Mouse (Mus musculus): Measurements from ENCODE around the gene Ppp1r15b. TPM values are rescaled to one million over a fixed set of nuclear protein-coding genes. Genes with fewer than 3 reads are reported as not detected.

Ppp1r15b gene
- total RNA-seq (2021): 84.9 and 95.0 TPM in 2 replicates
- long read RNA-seq, experiment 1, full-length matches to known transcripts: 15 of 28 reads
- long read RNA-seq, experiment 1, partial matches to known transcripts: 13 of 28 reads
- long read RNA-seq, experiment 1, other reads (novel, unspliced or antisense): 0 of 28 reads
- long read RNA-seq, experiment 2, full-length matches to known transcripts: 23 of 44 reads
- long read RNA-seq, experiment 2, partial matches to known transcripts: 4 of 44 reads
- long read RNA-seq, experiment 2, other reads (novel, unspliced or antisense): 17 of 44 reads

DNA sequence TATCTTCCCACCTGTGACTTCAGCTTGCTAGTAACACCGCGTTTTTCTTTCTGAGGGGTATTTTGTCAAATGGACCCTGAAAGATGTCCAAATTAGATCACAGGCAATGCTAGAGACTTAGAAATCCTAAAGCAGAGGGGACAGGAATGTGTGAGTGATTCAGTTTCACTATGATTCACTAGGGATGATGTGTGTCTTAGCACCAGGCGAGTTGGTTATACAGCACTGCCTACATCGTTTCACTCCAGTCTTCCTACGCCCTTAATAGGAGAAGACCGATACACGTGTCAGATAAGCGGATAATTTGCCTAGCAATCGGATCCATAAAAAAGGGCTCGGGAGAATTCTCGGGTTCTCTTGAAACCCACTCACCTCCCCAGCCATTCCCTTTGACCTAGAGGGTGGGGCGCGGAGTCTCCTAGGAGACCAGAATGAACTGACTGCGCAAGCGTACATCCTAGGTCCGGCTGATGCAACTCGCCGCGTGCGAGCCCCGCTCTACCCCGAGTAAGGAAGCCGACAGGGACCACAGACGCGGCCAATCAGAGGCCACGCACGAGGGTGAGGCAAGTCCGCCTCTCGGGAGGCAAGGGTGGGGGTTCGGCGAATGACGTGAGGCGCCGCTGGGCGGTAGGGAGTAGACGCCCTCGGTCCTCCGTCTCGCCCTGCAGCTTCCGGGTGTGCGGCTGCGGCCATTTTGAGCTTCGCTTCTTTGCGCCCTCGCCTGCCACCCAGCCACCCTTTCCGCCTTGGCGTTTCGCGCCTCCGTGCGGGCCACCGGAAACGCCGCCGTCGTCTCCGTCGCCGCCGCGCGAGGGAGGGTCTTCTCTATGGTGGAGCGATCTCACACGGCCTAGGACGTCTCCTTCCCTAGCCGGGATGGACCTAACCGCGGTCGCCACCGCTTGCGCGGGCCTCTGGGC, at the start of gene Ppp1r15b:
Gene Ppp1r15b (plus strand): TSS at position 506 of the 923 bp plus-strand sequence.
- DNase-seq: peak; percentile 100

DNA sequence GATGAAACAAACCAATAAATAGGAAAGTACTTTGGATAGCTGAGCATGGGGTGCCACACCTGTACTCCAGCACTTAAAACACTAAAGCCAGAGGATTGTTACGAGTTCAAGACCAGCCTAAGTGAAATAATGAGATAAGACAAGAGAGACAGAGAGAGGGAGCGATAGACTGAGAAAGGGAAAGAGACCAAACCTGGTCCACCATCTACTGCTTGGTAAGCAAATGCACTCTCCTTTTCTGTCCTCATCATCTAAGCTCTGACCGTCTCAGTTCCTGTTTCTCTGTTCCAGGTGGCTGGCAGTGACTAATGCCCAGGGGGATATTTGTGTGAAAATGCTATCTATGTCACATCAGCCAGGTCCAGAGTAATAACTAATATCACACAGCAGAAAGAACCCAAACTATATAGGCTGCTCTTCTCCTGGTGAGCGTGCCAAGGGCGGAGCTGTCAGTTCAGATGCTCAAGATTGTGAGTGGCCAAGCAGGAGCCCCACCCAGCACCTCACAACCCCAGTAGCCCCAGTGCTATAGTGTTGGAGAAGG, 47.9 kb upstream of the Ppp1r15b start:
- no peak for DNase-seq

DNA sequence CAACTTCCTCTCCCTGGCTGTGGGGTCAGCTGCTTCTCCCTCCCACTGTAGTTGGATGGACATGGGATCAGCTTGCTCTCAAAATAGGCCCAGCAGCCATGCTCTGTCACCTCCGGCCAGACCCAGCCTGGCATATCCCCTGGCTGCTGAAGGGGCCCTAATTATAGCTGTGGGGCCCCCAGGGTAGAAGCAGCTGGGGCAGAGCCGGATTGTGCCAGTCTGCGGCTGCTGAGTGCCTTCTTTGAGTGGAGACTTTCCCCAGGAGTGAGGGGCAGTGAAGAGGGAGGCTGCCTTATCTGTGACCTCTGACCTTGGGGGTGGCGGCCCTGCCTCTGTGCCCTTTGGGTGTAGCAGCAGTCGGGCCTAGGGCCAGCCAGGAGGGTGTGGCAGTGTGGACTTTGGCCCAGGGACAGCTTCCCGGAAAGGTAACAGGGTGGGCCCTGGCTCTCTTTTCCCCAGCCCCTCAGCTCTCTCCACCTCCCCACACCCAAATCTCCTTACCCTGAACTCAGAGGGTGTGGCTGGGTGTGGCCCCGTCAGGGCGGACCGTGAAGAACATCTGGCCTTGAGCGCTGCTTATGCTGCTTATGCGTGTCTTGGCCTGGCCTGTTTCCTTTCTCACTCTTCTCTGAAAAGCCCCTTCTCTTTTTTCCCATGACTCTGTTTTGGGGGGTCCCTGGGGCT, 46.9 kb upstream of the Ppp1r15b start:
- no peak for DNase-seq

DNA sequence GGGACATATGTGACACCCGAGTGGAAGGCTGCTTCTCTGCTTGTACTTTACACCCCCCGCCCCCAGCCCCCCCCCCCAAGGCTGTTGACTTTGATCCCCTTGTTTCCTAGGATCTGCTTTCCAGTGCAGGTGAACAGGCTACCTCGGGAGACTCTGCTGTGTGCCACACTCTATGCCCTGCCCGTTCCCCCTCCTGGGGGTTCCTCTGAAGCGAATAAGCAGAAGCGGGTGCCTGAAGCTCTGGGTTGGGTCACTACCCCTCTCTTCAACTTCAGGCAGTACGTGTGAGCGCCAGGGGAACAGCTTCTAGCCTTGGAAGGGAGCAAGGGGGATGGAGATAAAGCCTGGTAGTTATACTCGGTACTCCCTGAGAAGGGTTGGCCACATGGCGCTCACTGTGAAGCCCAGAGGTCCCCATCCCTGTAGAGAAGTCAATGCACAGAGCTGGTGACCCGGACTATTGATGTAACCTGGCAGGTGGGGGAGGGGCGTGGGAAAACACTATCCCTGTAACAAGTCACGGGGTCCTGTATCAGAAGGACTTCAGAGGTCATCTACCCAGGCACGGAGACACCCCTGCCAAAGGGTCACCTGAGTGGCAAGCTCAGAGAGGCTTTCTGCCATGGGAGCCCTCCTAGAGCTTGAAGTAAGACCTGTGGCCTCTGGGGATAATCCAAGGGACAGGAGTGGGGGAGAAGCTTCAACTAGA, 46.1 kb upstream of the Ppp1r15b start:
- no peak for DNase-seq

DNA sequence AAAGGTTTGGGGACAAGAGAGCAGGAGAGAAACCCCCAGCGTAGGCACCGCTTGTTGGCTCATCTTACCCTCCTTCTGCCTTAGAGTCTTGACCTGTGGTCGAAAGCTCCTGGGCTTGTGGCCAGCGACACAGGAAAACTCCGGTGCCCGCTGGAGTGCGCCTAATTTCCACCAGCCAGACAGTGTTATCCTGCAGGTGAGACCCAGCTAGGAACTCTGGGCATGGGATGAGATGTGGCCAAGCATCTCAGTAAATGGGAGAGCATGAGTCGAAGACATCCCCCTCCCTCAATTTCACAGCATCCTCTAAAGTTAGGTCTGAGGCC, 45.6 kb upstream of the Ppp1r15b start:
- DNase-seq: no peak

DNA sequence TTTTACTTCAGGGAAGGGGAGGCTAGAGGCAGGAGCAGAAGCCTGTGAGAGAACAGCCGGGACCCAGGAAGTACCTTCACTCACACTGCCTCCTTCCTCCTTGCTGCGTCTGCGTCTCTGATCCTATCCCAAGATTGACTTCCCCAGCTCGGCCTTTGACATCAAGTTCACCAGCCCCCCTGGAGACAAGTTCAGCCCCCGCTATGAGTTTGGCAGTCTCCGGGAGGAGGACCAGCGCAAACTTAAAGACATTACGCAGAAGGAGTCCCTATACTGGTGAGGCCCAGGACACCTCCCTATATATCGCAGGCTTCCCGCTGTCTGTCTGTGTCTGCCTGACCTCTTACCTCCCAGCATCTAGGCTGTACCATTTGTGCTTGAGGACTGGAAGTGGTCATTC, 44.1 kb upstream of the Ppp1r15b start:
- no peak for DNase-seq

DNA sequence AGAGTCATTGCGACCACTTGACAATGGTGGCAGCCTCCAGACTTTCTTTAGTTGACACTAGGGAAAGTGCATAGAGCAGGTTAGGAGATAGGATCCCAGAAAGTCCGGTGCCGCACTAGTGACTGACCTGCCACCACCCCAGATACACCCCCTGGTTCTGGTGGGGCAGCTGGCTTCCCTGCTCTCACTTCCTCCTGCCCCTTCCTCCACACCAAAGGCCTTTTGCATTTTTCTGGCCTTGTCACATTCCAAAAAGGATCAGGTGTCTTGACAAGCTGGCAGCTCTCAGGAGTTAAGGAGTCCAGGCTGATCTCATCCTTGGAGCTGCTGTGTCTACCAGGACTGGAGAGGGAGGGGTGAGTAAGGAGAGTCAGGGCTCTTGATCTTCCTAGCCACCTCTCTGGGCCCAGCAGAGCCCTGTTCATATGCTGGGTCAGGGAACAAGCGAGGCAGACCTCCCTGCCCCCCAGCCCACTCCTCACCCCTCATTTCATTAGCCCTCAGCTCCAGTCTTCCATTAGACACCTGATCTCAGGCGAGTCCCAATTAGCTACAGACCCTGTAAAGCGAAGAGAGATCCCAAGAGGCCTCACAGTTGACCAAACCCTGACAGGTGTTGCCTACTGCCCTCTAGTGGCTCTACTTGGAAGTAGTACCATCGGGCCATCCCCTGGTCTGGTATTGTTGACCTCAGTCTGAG, 43.6 kb upstream of the Ppp1r15b start:
- peak; percentile 79 for DNase-seq

DNA sequence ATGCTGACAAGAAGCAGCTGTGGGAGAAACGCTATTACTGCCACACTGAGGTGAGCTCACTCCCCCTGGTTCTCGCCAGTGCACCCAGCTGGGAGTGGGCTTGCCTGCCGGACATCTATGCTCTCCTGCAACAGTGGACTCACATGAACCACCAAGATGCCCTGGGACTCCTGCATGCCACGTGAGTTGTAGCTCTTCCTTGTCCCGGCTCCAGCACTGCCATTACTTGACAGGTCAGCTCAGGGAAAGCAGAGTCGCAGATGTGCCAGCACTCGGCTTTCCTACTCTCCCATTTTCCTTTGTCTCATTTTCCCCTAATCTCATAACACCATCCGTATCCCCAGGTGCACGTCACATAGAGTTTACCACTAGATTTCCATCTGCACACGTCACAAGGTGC, 42.7 kb upstream of the Ppp1r15b start:
- DNase-seq: no peak

DNA sequence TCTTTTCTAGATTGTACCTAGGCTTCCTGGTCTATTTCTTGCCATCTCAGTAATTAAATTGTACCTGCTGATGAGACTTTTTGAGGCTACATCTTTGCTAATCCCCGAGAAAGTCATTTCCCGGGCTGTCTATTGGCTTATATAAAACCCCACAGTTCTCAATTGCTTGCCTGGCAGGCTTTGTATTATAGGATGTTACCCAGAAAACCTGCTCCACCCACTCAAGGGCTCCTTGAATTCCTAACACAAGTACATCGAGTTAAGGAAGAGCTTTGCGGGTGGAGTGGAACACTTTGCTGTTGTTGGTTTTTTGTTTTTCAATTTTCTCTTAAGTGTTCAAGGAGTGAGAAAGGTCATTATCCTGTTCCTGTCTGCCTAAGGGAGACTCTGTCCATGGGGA, 41.5 kb upstream of the Ppp1r15b start:
- no peak for DNase-seq

DNA sequence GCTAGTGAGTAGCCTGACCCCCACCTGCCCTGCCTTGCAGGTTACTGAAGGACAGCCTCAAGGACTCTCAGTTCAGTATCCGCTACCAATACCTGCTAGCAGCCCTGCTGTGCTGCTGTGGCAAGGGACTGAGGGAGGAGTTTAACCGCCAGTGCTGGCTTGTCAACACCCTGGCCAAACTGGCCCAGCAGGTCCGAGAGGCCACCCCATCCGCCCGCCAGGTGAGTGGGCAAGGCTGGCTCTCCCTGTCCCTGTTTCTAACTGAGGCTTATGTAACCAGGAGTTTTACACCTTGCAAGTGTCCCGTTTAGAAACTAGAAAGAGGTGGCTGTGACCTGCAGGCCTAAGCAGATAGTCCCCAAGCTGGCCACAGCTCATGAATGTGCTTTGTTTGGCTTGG, 40.3 kb upstream of the Ppp1r15b start:
- no peak for DNase-seq

DNA sequence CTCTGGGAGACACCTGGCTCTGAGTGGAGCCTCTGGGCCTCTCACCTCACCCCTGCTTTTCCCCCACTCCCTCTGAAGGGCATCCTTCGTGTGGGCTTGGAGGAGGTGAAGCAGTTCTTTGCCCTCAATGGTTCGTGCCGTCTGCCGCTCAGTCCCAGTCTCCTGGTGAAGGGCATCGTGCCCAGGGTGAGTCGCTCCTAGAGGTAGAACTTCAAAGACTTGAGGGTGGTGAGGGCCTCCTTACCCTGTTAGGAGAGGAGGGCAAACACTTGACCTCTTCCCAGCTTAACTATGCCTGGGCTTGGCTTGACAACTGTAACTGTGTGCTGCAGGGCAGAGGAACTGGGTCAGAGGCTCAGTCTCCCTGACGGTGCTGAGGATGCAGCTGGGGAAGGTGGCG, 39.5 kb upstream of the Ppp1r15b start:
- DNase-seq: no peak

DNA sequence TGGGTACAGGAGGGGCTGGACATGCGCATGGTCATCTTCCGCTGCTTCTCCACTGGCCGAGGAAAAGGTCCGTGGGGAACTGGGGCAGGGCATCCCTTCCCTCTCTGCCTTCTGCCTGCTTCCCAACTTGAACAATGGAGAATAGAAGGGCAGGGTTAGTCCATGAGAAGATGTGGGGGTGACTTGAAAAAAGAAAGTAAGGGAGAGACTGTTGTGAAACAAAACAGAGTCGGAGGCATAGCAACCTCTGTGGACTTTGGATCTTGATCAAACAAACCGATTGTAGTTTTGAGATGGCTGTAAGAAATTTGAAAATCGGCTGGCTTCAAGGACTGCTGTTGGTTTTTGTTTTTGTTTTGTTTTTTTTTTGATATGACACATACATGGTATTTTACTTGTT, 37.2 kb upstream of the Ppp1r15b start:
- no peak for DNase-seq

DNA sequence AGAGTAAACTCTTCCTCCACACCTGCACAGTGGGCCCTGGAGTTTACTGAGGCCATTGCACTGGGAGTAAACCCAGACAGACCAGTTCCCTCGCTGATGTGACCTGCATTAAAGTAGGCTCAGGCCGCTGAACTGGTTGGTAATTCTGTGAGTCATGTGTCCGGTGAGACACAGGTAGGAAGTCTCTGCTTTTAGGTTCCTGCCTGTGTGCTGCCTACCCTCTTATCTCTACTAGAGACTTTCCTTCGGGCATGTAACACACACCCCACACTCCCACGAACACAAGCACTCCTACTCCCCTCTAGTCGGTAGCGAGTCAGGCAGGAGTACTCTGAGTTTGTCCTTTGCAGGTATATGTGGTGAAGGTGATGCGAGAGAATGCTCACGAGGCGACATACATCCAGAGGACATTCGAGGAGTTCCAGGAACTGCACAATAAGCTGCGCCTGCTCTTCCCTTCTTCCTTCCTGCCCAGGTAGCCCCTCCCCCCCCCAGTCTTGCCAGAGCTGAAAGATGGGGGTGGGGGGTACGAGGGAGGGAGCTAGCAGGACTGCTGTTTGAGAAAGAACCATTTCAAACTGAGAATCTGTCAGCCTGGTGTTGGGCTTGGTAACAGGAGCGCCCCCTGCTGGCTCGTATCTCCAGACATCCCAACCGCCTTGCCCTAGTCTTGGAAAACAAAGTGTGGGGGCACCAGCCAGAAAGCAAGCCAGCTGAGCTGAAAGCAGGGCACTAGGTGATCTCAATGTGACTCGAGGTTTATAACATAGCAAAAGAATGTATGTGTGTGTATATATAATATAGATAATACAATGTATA, 29.8 kb upstream of the Ppp1r15b start:
- peak; percentile 84 for DNase-seq

DNA sequence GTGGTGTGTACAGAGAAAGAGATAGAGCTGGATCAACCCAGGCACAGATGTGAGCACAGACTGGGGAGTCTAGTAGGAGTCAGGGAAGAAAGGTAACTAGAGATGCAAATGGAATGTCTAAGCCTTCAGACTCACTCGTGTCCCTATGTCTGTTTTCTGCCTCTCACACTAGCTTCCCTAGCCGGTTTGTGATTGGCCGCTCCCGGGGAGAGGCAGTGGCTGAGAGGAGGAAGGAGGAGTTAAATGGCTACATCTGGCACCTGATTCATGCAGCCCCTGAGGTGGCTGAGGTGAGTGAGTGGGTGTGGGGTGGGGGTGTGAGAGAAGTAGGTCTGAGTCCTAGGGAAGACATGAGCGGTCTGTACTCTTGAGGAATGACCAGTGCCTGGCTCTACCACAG, 28.8 kb upstream of the Ppp1r15b start:
- no peak for DNase-seq

DNA sequence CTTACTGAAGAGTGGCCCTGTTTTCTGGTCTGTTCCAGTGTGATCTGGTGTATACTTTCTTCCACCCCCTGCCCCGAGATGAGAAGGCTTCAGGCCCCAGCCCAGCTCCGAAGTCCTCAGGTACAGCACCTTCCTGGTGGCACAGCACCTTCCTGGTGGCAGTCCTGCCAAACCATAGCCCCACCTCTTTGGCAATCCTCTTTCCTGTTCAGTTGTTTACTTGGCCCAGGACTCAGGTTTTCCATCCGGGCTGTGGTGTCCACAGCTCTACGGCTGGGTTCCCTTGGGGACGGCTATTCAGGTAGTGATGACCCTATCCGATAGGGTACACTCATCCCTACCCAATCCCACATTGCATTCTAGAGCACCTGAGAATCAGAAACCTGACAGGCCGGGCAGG, 27.6 kb upstream of the Ppp1r15b start:
- DNase-seq: no peak

DNA sequence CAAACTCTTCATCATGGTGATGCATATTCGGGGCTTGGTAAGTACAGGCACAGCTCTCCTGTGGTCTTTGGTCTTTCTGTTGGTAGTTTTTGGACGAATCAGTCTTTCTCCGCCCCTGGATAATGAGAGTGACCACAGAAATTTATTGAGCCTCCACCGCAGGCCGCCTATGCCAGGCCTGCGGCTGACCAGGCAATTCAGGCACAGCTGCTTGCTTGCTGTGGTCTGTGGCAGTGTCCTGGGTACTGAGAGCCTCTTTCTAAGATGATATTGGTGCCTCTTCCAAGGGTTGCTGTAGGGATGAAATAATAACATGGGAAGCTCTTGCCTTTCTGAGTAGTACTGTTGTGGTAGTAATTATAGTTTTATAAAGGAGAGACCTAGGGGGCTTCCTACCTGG, 27.1 kb upstream of the Ppp1r15b start:
- DNase-seq: no peak

DNA sequence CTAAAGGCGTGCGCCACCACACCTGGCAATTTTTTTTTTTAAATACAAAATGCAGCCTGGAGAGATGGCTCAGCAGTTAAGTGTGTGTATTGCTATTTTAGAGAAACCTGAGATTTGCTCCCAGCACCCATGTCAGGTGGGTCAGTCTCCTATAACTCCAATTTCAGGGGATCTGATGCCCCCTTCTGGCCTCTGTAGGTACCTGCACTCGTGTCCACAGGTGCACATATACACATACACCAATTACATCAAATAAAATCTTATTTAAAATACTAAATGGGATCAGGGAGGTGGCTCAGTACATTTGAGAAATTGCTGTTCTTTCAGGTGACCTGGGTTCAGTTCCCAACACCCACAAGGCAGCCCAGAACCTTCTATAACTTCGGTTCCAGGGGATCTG, 14.8 kb upstream of the Ppp1r15b start:
- DNase-seq: no peak

DNA sequence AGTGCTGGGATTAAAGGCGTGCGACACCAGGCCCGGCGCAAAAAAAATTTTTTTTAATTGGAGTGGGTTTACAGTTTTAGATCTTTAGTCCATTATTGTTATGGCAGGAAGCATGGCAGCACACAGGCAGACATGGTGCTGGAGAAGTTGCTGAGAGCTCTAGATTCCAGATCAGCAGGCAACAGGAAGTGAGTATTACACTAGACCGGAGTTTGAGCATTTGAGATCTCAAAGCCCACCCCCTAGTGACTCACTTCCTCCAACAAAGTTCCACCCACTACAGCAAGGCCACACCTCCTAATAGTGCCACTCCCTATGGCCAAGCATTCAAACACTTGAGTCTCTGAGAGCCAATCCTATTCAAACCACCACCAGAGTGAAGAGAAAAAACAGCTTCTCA, 12.8 kb upstream of the Ppp1r15b start:
- DNase-seq: no peak

DNA sequence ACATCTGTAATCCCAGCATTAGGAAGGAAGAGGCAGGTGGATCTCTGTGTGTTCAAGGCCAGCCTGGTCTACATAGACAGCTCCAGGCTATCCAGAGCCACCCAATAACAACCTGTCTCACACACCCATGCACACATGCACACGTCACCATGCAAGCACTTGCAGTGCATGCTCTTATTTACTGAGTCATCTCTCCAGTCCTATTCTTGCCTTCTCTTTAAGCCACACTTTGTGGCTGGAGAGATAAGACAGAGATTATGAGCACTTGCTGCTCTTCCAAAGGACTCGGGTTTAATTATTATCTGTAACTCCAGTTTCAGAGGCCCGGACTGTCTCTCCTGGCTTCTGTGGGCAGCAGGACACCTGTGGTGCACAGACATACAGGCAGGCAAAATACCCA, 12.1 kb upstream of the Ppp1r15b start:
- DNase-seq: no peak

DNA sequence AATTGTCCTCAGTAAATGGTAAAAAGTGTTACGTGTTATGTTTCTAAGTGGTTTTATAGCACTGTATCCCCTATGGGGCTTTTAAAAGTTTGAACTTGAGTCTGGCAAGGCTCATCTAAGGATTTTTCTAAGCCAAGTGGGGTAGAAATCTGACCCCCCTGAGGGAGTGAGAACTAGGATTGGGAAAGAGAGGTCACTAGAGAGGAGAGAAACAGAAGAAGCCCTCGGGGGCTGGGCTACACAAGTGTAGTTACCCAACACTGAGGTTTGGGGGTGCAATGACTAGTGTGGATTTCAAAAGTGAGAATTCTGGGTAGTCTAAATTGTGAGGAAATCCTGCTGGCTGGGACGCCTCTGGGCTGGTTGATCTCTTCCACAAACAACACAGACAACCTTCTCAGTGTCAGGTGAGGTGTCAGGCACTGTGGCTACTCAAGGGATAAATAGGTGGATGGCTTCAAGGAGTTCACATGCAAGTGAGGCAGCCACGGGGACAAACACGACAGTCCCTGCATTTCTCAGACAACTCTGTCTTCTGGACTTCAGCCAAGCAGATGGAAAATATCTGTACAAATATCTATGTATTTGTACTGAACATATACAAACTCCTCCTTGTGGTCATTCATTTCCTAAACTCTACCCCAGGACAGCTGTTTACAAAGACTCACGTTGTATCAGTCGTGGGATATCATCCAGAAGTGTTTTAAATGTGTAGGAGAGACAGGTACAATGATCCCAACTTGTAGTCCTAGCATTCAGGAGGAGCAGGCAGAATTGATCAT, 10.8 kb upstream of the Ppp1r15b start:
- peak; percentile 62 for DNase-seq

Measured in adrenal gland, postnatal 14 days (tissue).